ENCODE assay signal across 16 mouse cellular contexts in genomic region chr8:86385236-86385635, GRCm38 (mm10).
DNase-seq lines count a peak whose midpoint lies in the region; ATAC-seq and TF ChIP-seq lines count a peak whose summit lies in the region.
"Had no signal": no experiment of that assay in that cellular context is flagged by ENCODE, and none has a peak within 500 bp of the region (broad histone marks: within the 10 kb centered on the region; RNA-seq: fewer than 3 reads in every experiment).

No protein-coding gene starts in this region.

- peak overlapping the region; percentile 12; the same call in 1 of the 2 replicates for H3K27ac ChIP-seq in left cerebral cortex, adult 2 months
- peak overlapping the region; percentile 70 for H3K27ac ChIP-seq in forebrain, embryonic 15.5 days (replicated peaks)
- peak overlapping the region; percentile 56; the same call in 1 of the 2 replicates for H3K27ac ChIP-seq in hindbrain, embryonic 15.5 days (replicated peaks)
- H3K27ac ChIP-seq in midbrain, postnatal 0 days (ENCODE audit: low read depth, low read length): peak overlapping the region; percentile 38; the same call in 1 of the 2 replicates
- H3K27ac ChIP-seq: layer of hippocampus, adult 2 months; lung, embryonic 15.5 days had no signal

- H3K27me3 ChIP-seq in forebrain, embryonic 15.5 days: no peaks in the 10 kb centered on the region
- H3K27me3 ChIP-seq in hindbrain, embryonic 15.5 days: no peaks in the 10 kb centered on the region
- no peaks in the 10 kb centered on the region for H3K27me3 ChIP-seq in midbrain, postnatal 0 days (ENCODE audit: insufficient read depth, low read length)
- H3K27me3 ChIP-seq: lung, embryonic 15.5 days had no signal

- peak; percentile 62 for ATAC-seq in forebrain, embryonic 15.5 days (replicated peaks)
- ATAC-seq in hindbrain, embryonic 15.5 days (ENCODE audit: low FRiP score, low read depth): peak; percentile 78
- peak; percentile 55 for ATAC-seq in midbrain, postnatal 0 days (ENCODE audit: low FRiP score)
- ATAC-seq: CD4-positive, CD25-positive, alpha-beta regulatory T cell, adult 4 months had no signal

- no peak for TF ChIP-seq CTCF in left cerebral cortex, adult 2 months (IDR thresholded peaks at IDR 0.05)
- TF ChIP-seq CTCF in midbrain, postnatal 0 days (IDR thresholded peaks at IDR 0.05): no peak

- intact Hi-C loops in left cerebral cortex, adult 2 months (cut with DNase I): loop anchor here (5.0 kb wide), 1 partner anchor 103 kb away; no protein-coding TSS in a partner anchor
- intact Hi-C loops in left cerebral cortex, postnatal 25 days (cut with DNase I): no loop called here

- WGBS in forebrain, embryonic 15.5 days: 5% methylated on average over 7 of the region's 7 CpGs
- WGBS in hindbrain, embryonic 15.5 days: 27% methylated on average over 7 of the region's 7 CpGs
- 25% methylated on average over 7 of the region's 7 CpGs for WGBS in midbrain, postnatal 0 days

- H3K9ac ChIP-seq in forebrain, embryonic 15.5 days (replicated peaks): no peak overlapping the region
- no peak overlapping the region for H3K9ac ChIP-seq in hindbrain, embryonic 15.5 days
- H3K9ac ChIP-seq in midbrain, postnatal 0 days (replicated peaks; ENCODE audit: low read length, poor library complexity, severe bottlenecking): no peak overlapping the region
- H3K9ac ChIP-seq: lung, embryonic 15.5 days had no signal

- DNase-seq in left cerebral cortex, adult 2 months (ENCODE audit: extremely low spot score in 1 of 2, low spot score in 2 of 2): no peak
- no peak for DNase-seq in left cerebral cortex, postnatal 25 days (ENCODE audit: low spot score in 2 of 2)
- DNase-seq in midbrain, postnatal 0 days (ENCODE audit: low spot score): peak; percentile 92
- no peak for DNase-seq in urinary bladder, postnatal 36 days (ENCODE audit: low spot score in 2 of 2)
- DNase-seq in kidney, postnatal 36 days: no peak
- DNase-seq: cerebellum, adult 9-10 months; gastrocnemius, postnatal 10 days; kidney, adult 9 months had no signal

- H3K4me2 ChIP-seq in forebrain, embryonic 15.5 days (replicated peaks): no peak overlapping the region; the same call in 1 of the 2 replicates
- H3K4me2 ChIP-seq in hindbrain, embryonic 15.5 days: no peak overlapping the region
- H3K4me2 ChIP-seq in midbrain, postnatal 0 days (ENCODE audit: low read depth, low read length, poor library complexity, severe bottlenecking): no peak overlapping the region
- H3K4me2 ChIP-seq: heart, embryonic 11.5 days; liver, embryonic 11.5 days; lung, embryonic 15.5 days had no signal

- H3K4me3 ChIP-seq in left cerebral cortex, adult 2 months: no peak overlapping the region
- no peak overlapping the region for H3K4me3 ChIP-seq in forebrain, embryonic 15.5 days
- H3K4me3 ChIP-seq in hindbrain, embryonic 15.5 days: no peak overlapping the region
- no peak overlapping the region for H3K4me3 ChIP-seq in midbrain, postnatal 0 days (ENCODE audit: low read depth, low read length)
- H3K4me3 ChIP-seq: erythroblast, embryonic 14.5 days; layer of hippocampus, adult 2 months; lung, embryonic 15.5 days had no signal

- H3K4me1 ChIP-seq in forebrain, embryonic 15.5 days: peaks cover 55% of the 10 kb centered on the region
- H3K4me1 ChIP-seq in hindbrain, embryonic 15.5 days (replicated peaks): peaks cover 42% of the 10 kb centered on the region
- H3K4me1 ChIP-seq in midbrain, postnatal 0 days (ENCODE audit: insufficient read depth, low read length): peaks cover 16% of the 10 kb centered on the region
- H3K4me1 ChIP-seq: lung, embryonic 15.5 days had no signal

- H3K36me3 ChIP-seq in forebrain, embryonic 15.5 days: no peaks in the 10 kb centered on the region
- no peaks in the 10 kb centered on the region for H3K36me3 ChIP-seq in hindbrain, embryonic 15.5 days
- no peaks in the 10 kb centered on the region for H3K36me3 ChIP-seq in midbrain, postnatal 0 days (ENCODE audit: insufficient read depth, low read length)
- H3K36me3 ChIP-seq: lung, embryonic 15.5 days had no signal

- no peaks in the 10 kb centered on the region for H3K9me3 ChIP-seq in forebrain, embryonic 15.5 days
- no peaks in the 10 kb centered on the region for H3K9me3 ChIP-seq in hindbrain, embryonic 15.5 days
- H3K9me3 ChIP-seq in midbrain, postnatal 0 days (ENCODE audit: low read length): no peaks in the 10 kb centered on the region
- H3K9me3 ChIP-seq: lung, embryonic 15.5 days had no signal

Comparison
In these comparisons a context has a peak if more than half of its experiments do, and no peak if none do; other contexts are left out.
1. H3K27ac ChIP-seq: peak in every context shown above with its lines; median percentile 70 in forebrain, embryonic 15.5 days; 56 in hindbrain, embryonic 15.5 days; 38 in midbrain, postnatal 0 days; 12 in left cerebral cortex, adult 2 months.